Mouse (Mus musculus) stomach, embryonic 14.5 days (tissue): ENCODE results near the gene Ccin. TPM values are rescaled to one million over a fixed set of nuclear protein-coding genes. Genes with fewer than 3 reads are reported as not detected.

Source experiments
- ATAC-seq: fragments of 200-750 bp; cut with Nextera tagmentation; 2 replicates; pipeline ENCODE4 v1.8.0; 2017; ENCODE audit warnings: low read depth, moderate TSS enrichment; ENCODE audit not compliant: insufficient number of reproducible peaks, insufficient read depth, low FRiP score
- H3K27ac ChIP-seq: fragments of 300-500 bp; sonication (generic); 2 replicates; pipeline ENCODE4 v1.5.1; 2014; ENCODE audit warnings: mild to moderate bottlenecking, low read length, moderate library complexity, mixed read lengths
- H3K27me3 ChIP-seq: fragments of 300-500 bp; sonication (generic); 2 replicates; pipeline ENCODE4 v1.6.1; 2014; ENCODE audit warnings: low read length, control low read depth, mixed read lengths; ENCODE audit not compliant: control insufficient read depth, insufficient read depth
- H3K36me3 ChIP-seq: fragments of 300-500 bp; sonication (generic); 2 replicates; pipeline ENCODE4 v1.6.1; 2014; ENCODE audit warnings: mild to moderate bottlenecking, control low read depth, low read length, moderate library complexity, mixed read lengths; ENCODE audit not compliant: control insufficient read depth, insufficient read depth
- H3K4me1 ChIP-seq: fragments of 300-500 bp; sonication (generic); 2 replicates; pipeline ENCODE4 v1.6.1; 2014; ENCODE audit warnings: low read length, control low read depth, mixed read lengths; ENCODE audit not compliant: control insufficient read depth, insufficient read depth
- H3K4me2 ChIP-seq: fragments of 300-500 bp; sonication (generic); replicated peaks from 2 replicates; pipeline ENCODE4 v1.6.1; 2014; ENCODE audit warnings: low read depth, low read length, control low read depth
- H3K4me3 ChIP-seq: fragments of 300-500 bp; sonication (generic); 2 replicates; pipeline ENCODE4 v1.5.1; 2014; ENCODE audit warnings: low read depth, low read length, control low read depth
- H3K9ac ChIP-seq: fragments of 300-500 bp; sonication (generic); replicated peaks from 2 replicates; pipeline ENCODE4 v1.6.1; 2014; ENCODE audit warnings: low read depth, mild to moderate bottlenecking, control low read depth, low read length, moderate library complexity, mixed read lengths
- H3K9me3 ChIP-seq: fragments of 300-500 bp; sonication (generic); 2 replicates; pipeline ENCODE4 v1.6.1; 2016; ENCODE audit warnings: low read depth, low read length, control low read depth; ENCODE audit not compliant: control insufficient read depth
- WGBS: fragments of 180-500 bp; shearing (Covaris S2); extraction: QIAGEN DNeasy Blood & Tissue Kit; methylation state at CpG from one replicate; pipeline ENCODE4 v1.1.7; 2014; 5-methylcytosine and 5-hydroxymethylcytosine counted together
- polyA plus RNA-seq: library from polyadenylated mRNA; unstranded; fragments of >200 nt; fragmentation: Nextera tagmentation; extraction: Ambion mirVana; gene quantifications from 2 replicates; pipeline ENCODE4 v1.2.1, GENCODE M21; 2014

Gene Ccin
- polyA plus RNA-seq, 1 experiment from 2014 or later: not detected

GRCm38 (mm10) chr4:43970393-43971330 is 12.6 kb upstream of the Ccin start:
- H3K9me3 ChIP-seq: no peaks in the 10 kb centered on the region
- WGBS: 87% methylated on average over 20 of the region's 20 CpGs

DNA sequence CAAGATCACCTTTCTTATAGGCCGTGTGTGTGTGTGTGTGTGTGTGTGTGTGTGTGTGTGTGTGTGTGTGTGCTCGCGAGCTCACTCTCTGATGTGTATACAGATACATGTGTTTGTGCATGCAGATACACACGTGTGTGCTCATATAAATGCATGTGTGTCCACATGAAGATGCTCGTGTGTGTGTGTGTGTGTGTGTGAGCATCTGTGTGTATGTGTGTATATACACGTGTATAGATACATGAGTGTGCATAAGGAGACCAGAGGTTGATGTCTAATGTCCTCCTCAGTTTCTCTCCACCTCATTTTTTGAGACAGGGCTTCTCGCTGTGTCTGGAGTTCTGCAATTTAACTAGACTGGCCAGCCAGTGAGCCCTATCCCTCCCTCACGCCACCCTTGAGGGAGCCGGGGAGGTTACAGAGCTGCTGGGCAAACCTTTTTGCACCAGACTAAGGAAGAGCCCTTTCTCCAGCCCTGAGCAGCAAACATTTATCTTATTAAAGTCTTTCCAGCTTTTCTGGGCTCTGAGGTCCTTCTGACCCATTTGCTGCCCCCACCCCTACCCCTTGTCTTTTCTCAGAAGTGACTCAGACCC is 11.6 kb upstream of the Ccin start:
- Histone ChIP-seq H3K9ac (no peak overlapping the region), H3K27ac (peak overlapping the region; percentile 52; the same call in 1 of the 2 replicates), H3K4me2 (0 out of 2 replicates have a peak overlapping the region, but pooled peaks have one; percentile 8), H3K9me3 (no peaks in the 10 kb centered on the region), H3K27me3 (no peaks in the 10 kb centered on the region), H3K4me1 (peaks cover 33% of the 10 kb centered on the region), H3K36me3 (no peaks in the 10 kb centered on the region; the same call in 1 of the 2 replicates), H3K4me3 (no peak overlapping the region)
- ATAC-seq: 0 out of 2 replicates have a peak, but pooled peaks have one; percentile 1
- WGBS: 59% methylated on average over 9 of the region's 9 CpGs

More at GRCm38 (mm10) chr4:43970393-43971330, 12.6 kb upstream of the Ccin start:
- H3K27me3 ChIP-seq: no peaks in the 10 kb centered on the region
- H3K27ac ChIP-seq: no peak overlapping the region
- H3K4me1 ChIP-seq: peaks cover 31% of the 10 kb centered on the region
- no peaks in the 10 kb centered on the region; the same call in 1 of the 2 replicates for H3K36me3 ChIP-seq
- no peak overlapping the region for H3K9ac ChIP-seq
- H3K4me3 ChIP-seq: no peak overlapping the region
- no peak for ATAC-seq
- no peak overlapping the region for H3K4me2 ChIP-seq

DNA sequence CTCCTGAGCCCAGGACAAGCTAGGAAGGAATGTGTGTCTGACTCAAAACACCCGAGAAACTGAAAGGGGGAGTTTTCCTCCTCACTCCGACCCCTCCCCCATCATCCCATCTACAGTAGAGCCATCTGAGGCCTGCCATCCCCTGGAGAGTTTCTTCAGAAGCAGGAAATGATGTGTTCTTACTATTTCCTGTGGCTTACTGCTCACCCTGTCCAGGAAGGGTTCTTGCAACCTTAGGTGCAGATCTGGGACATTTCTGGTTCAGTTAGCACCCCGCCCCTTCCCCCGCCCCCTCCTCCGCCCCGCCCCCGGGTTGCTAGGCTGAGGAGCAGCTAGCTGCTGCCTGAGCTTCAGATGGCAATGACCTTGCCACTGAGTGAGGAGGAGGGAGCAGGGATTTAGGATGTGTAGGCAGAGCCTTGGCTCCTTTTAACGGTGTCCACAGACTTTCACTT is 11.1 kb upstream of the Ccin start:
- peaks cover 33% of the 10 kb centered on the region for H3K4me1 ChIP-seq
- H3K36me3 ChIP-seq: no peaks in the 10 kb centered on the region; the same call in 1 of the 2 replicates
- H3K9me3 ChIP-seq: no peaks in the 10 kb centered on the region
- WGBS: 3% methylated on average over 8 of the region's 8 CpGs
- H3K9ac ChIP-seq: no peak overlapping the region
- no peak overlapping the region for H3K4me3 ChIP-seq
- H3K4me2 ChIP-seq: 0 out of 2 replicates have a peak overlapping the region, but pooled peaks have one; percentile 8
- ATAC-seq: peak; percentile 53; the same call in 1 of the 2 replicates
- no peaks in the 10 kb centered on the region for H3K27me3 ChIP-seq
- peak overlapping the region; percentile 52; the same call in 1 of the 2 replicates for H3K27ac ChIP-seq

GRCm38 (mm10) chr4:43973526-43973981 is 9.7 kb upstream of the Ccin start:
- Histone ChIP-seq H3K27ac (no peak overlapping the region), H3K9ac (no peak overlapping the region)
- 49% methylated on average over 4 of the region's 4 CpGs for WGBS

DNA sequence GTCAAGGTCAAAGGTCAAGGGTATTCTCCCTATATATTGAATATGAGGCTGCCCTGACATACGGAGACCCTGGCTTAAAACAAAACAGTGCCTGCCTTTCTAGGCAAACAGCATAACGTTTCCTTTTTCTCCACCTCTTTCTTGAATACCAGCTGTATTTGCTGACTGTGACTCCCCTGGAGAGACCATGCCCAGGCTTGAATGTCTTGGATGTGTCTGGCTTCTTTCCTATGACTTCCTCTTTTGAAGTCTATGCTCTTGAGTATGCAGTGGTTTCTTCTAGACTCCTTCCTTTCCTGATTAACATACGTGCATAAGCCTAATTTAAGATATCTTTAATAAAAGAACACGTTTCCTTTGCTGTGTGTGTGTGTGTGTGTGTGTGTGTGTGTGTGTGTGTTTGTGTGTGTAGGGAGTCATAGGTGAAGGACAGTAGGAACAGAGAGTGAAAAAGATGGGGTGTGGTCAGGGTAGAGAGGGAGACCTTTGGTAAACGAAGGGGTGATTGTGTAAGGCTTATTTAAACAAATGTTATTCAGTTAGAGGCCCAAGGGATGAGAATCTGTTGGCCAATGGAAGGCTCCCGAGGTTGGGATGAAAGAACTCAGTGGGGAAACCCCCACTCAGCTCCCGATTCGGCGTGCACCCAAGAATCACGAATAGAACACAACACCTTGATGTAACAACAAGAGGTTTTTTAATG is 8.2 kb upstream of the Ccin start:
- peaks cover 33% of the 10 kb centered on the region for H3K4me1 ChIP-seq
- ATAC-seq: no peak
- H3K27me3 ChIP-seq: no peaks in the 10 kb centered on the region
- no peaks in the 10 kb centered on the region for H3K9me3 ChIP-seq
- WGBS: 64% methylated on average over 10 of the region's 10 CpGs
- H3K4me3 ChIP-seq: no peak overlapping the region
- H3K27ac ChIP-seq: no peak overlapping the region
- H3K4me2 ChIP-seq: no peak overlapping the region
- no peak overlapping the region for H3K9ac ChIP-seq
- no peaks in the 10 kb centered on the region; the same call in 1 of the 2 replicates for H3K36me3 ChIP-seq

More at GRCm38 (mm10) chr4:43973526-43973981, 9.7 kb upstream of the Ccin start:
- Histone ChIP-seq H3K27me3 (no peaks in the 10 kb centered on the region), H3K4me2 (no peak overlapping the region), H3K4me3 (no peak overlapping the region), H3K4me1 (peaks cover 28% of the 10 kb centered on the region), H3K36me3 (no peaks in the 10 kb centered on the region; the same call in 1 of the 2 replicates), H3K9me3 (no peaks in the 10 kb centered on the region)
- ATAC-seq: no peak

- ATAC-seq: no peak
- Histone ChIP-seq H3K36me3 (no peaks in the 10 kb centered on the region), H3K4me2 (no peak overlapping the region), H3K9me3 (no peaks in the 10 kb centered on the region), H3K4me3 (no peak overlapping the region), H3K27ac (no peak overlapping the region), H3K4me1 (peaks cover 31% of the 10 kb centered on the region), H3K27me3 (no peaks in the 10 kb centered on the region), H3K9ac (no peak overlapping the region)
- WGBS: 80% methylated on average over 6 of the region's 6 CpGs
These were observed 7.0 kb upstream of the Ccin start for GRCm38 (mm10) chr4:43976223-43976740.

DNA sequence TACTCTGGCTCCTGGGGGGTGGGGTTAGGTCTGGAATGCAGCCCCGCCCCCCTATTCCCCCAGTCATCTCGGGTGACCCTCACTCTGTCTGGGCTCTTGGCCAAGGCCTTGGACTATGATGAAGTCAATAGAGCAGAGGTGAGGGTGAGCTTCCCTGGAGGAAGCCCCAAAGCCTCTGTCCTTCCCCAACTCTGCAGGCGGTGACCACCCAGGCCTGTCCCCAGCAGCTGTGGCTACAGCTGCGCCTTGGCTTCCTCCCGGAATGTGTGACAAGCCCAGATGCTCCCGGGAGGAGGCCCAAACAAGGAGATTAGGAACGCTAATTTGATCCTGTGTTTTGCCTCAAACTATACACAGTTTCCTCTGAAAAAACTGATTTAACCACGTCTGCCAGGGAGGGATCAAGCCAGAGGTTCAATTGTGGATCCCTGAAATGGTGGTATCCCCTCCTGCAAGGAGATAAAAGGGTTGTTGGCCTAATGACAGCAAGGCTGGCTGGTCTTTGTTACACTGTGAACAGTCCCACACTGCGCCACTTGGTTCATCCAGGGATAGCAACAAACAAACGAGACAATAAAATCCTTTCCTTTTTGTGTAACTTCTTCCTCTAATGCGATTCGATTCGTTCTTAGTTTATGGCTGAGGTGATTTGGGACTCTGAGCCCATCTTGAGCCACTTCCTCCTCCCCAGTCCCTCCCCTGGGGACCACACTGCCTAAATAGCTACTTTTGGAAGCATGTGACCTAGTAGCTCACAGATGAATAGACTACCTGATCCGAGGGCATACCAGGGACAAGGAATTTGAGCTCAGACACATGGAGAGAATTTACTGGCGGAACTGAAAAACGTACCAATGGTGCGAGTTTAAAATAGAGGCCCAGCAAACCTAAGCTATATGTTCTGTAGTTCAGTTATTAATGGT is 4.5 kb upstream of the Ccin start:
- Histone ChIP-seq H3K27ac (peak overlapping the region; percentile 74; the same call in 1 of the 2 replicates), H3K27me3 (no peaks in the 10 kb centered on the region), H3K36me3 (no peaks in the 10 kb centered on the region), H3K4me2 (no peak overlapping the region), H3K4me3 (no peak overlapping the region), H3K4me1 (peaks cover 19% of the 10 kb centered on the region), H3K9me3 (no peaks in the 10 kb centered on the region), H3K9ac (no peak overlapping the region)
- peak; percentile 75 for ATAC-seq
- 33% methylated on average over 17 of the region's 17 CpGs for WGBS
